Mouse (Mus musculus): ENCODE data around the gene Aip. TPM values are rescaled to one million over a fixed set of nuclear protein-coding genes. Genes with fewer than 3 reads are reported as not detected.

Aip gene
- polyA plus RNA-seq, 1 experiment from 2014 or later = 47.0 TPM

DNA sequence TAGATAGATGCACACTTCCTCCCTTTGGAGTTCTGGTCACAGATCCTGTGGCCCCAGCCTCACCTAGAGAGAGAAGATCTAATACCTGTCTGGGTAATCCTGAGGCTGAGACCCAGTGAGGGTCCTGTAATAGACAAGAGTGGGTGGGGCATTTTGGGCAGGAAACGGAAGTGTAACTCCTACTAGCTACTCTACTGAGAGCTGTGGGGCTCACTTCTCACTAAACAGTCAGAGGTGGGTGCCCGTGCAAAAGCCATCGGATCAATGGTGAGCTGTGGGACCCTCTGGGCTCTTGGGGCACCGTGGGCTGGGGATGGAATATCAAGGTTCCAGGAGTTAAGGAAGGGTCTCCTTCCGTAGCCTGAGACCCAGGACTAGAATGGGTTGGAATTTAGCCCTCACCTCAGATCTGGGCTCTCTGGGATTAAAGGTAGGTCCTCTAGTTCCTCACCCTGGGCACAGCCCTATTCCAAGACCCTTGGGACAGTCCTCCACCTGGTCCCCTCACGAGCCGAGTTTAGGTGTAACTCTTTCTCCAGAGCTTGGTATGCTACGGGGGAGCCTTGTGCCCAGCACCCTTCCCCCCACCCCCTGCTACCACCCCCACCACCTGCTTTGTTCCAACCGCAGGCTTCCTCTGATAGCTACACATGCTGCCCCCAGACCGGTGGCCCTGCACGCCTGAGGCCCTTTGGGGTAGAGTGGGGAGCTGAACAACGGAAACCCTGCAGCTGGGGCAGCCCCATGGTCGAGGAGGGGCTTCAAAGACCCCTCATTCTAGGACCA is 29.0 kb upstream of the Aip start:
- Histone ChIP-seq H3K27me3 (ENCODE audit: control insufficient read depth, insufficient read depth, low read length) (no peaks in the 10 kb centered on the region), H3K4me2 (replicated peaks; ENCODE audit: low read depth) (no peak overlapping the region), H3K9me3 (ENCODE audit: control insufficient read depth, low read length) (no peaks in the 10 kb centered on the region), H3K36me3 (ENCODE audit: control insufficient read depth, insufficient read depth, low read length) (peaks cover 32% of the 10 kb centered on the region), H3K9ac (ENCODE audit: low read length) (no peak overlapping the region), H3K27ac (replicated peaks) (no peak overlapping the region), H3K4me1 (replicated peaks; ENCODE audit: control insufficient read depth, insufficient read depth) (no peaks in the 10 kb centered on the region), H3K4me3 (ENCODE audit: low read depth, low read length) (no peak overlapping the region)
- TF ChIP-seq CTCF (IDR thresholded peaks at IDR 0.05; ENCODE audit: low read depth) (no peak), EP300 (optimal IDR thresholded peaks at IDR 0.05) (no peak)
- DNase-seq (ENCODE audit: low spot score) (no peak), ATAC-seq (ENCODE audit: low FRiP score, low TSS enrichment) (no peak)
- whole genome bisulfite sequencing = 73% methylated on average over 13 of the region's 13 CpGs

DNA sequence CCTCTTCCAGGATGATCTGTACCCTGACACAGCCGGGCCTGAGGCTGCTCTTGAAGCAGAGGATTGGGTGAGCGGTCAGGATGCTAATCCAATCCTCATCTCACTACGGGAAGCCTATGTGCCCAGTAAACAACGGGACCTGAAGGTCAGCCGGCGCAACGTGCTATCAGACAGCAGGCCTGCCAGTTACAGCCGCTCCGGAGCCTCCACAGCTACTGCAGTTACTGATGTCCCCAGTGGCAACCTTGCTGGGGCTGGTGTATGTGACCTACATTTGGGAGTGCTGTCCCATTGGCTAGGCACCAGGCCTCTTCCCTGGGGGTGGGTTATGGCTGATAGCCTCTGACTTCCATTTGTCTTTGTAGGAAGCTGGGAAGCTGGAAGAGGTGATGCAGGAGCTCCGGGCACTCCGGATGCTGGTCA is 27.6 kb upstream of the Aip start, which contains the start of gene Ptprcap:
Ptprcap (plus strand) TSS at position 373 of the 423 bp plus-strand sequence.
- no peak for TF ChIP-seq CTCF (IDR thresholded peaks at IDR 0.05; ENCODE audit: low read depth)
- no peak for TF ChIP-seq EP300 (optimal IDR thresholded peaks at IDR 0.05)
- peaks cover 21% of the 10 kb centered on the region; the same call in 1 of the 2 replicates for H3K36me3 ChIP-seq (ENCODE audit: control insufficient read depth, insufficient read depth, low read length)
- H3K27ac ChIP-seq (replicated peaks) = no peak within 1 kb of the TSS; the same call in 1 of the 2 replicates
- ATAC-seq (ENCODE audit: low FRiP score, low TSS enrichment) = no peak
- no peaks in the 10 kb centered on the region for H3K9me3 ChIP-seq (ENCODE audit: control insufficient read depth, low read length)
- no peaks in the 10 kb centered on the region for H3K4me1 ChIP-seq (replicated peaks; ENCODE audit: control insufficient read depth, insufficient read depth)
- H3K27me3 ChIP-seq (ENCODE audit: control insufficient read depth, insufficient read depth, low read length) = no peaks in the 10 kb centered on the region
- 70% methylated on average over 11 of the region's 11 CpGs for WGBS
- no peak for DNase-seq (ENCODE audit: low spot score)
- H3K4me3 ChIP-seq (ENCODE audit: low read depth, low read length) = no peak within 1 kb of the TSS
- H3K9ac ChIP-seq (ENCODE audit: low read length) = no peak within 1 kb of the TSS
- no peak within 1 kb of the TSS for H3K4me2 ChIP-seq (replicated peaks; ENCODE audit: low read depth)

DNA sequence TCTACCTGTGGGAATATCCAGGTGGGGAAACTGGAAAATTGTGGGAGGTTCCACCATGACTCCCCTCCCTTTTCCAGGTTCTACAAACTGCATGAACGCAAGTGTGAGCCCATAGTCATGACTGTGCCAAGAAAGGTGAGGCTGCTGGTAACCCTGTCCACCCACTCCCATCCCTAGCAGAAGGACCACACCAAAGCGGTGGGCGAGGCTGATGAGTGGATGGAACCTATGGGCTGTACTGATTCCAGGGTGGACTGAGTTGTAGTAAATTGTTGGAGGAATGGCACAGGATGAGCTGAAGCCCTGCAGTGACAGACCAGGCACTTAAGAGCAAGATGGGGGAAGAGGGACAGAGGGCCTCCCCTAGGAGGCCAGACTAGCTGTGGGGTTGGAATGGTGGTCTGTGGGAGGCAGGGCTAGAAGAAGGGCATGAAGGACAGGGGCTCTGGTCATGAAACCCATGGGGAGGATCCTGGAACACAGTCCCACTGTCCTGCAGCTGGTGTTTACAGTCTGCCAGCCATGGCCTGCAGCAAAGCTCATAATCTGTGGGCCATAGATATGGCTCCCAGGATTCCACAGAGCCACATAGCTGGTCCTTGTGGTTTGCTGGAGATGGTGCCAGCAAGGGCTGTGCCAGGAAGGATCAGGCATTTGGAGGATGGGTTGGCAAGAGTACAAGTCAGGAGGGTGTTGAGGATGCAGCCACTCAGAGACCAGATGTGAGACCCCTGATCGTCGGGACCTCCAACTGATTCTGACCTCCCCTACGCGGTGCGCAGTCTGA is 27.0 kb upstream of the Aip start:
- H3K4me1 ChIP-seq (replicated peaks; ENCODE audit: control insufficient read depth, insufficient read depth) = no peaks in the 10 kb centered on the region
- peaks cover 17% of the 10 kb centered on the region; the same call in 1 of the 2 replicates for H3K36me3 ChIP-seq (ENCODE audit: control insufficient read depth, insufficient read depth, low read length)
- H3K27me3 ChIP-seq (ENCODE audit: control insufficient read depth, insufficient read depth, low read length) = no peaks in the 10 kb centered on the region
- H3K9ac ChIP-seq (ENCODE audit: low read length) = no peak overlapping the region
- H3K9me3 ChIP-seq (ENCODE audit: control insufficient read depth, low read length) = no peaks in the 10 kb centered on the region
- DNase-seq (ENCODE audit: low spot score) = no peak
- no peak overlapping the region for H3K4me3 ChIP-seq (ENCODE audit: low read depth, low read length)
- 85% methylated on average over 8 of the region's 8 CpGs for WGBS
- no peak for TF ChIP-seq EP300 (optimal IDR thresholded peaks at IDR 0.05)
- TF ChIP-seq CTCF (IDR thresholded peaks at IDR 0.05; ENCODE audit: low read depth) = no peak
- no peak overlapping the region for H3K4me2 ChIP-seq (replicated peaks; ENCODE audit: low read depth)
- no peak for ATAC-seq (ENCODE audit: low FRiP score, low TSS enrichment)
- no peak overlapping the region; the same call in 1 of the 2 replicates for H3K27ac ChIP-seq (replicated peaks)

DNA sequence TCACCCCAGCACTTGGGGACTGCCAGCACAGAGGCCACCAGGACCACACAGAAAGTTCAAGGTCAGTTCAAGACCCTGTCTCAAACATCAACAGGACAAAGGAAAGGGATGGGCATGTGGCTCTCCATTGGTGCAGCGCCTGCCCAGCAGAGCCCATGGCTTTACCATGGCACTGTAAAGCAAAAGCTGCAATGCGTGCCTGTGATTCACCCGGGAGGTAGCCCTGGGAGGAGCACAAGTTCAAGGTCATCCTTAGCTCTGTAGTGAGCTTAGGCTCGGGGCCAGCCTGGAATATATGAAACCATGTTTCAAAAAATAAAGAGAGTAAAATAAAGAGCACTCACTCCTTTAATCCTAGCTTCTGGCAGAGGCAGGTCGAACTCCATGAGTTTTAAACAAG is 26.2 kb upstream of the Aip start:
- no peak for TF ChIP-seq CTCF (IDR thresholded peaks at IDR 0.05; ENCODE audit: low read depth)
- no peak for TF ChIP-seq EP300 (optimal IDR thresholded peaks at IDR 0.05)
- ATAC-seq (ENCODE audit: low FRiP score, low TSS enrichment) (no peak), DNase-seq (ENCODE audit: low spot score) (no peak)
- H3K36me3 ChIP-seq (ENCODE audit: control insufficient read depth, insufficient read depth, low read length) = peaks cover 14% of the 10 kb centered on the region; the same call in 1 of the 2 replicates
- no peaks in the 10 kb centered on the region for H3K9me3 ChIP-seq (ENCODE audit: control insufficient read depth, low read length)
- no peaks in the 10 kb centered on the region for H3K27me3 ChIP-seq (ENCODE audit: control insufficient read depth, insufficient read depth, low read length)
- H3K27ac ChIP-seq (replicated peaks) = no peak overlapping the region
- no peaks in the 10 kb centered on the region for H3K4me1 ChIP-seq (replicated peaks; ENCODE audit: control insufficient read depth, insufficient read depth)
- H3K4me2 ChIP-seq (replicated peaks; ENCODE audit: low read depth) = no peak overlapping the region
- 85% methylated on average over 5 of the region's 5 CpGs for WGBS
- H3K4me3 ChIP-seq (ENCODE audit: low read depth, low read length) = no peak overlapping the region
- H3K9ac ChIP-seq (ENCODE audit: low read length) = no peak overlapping the region

DNA sequence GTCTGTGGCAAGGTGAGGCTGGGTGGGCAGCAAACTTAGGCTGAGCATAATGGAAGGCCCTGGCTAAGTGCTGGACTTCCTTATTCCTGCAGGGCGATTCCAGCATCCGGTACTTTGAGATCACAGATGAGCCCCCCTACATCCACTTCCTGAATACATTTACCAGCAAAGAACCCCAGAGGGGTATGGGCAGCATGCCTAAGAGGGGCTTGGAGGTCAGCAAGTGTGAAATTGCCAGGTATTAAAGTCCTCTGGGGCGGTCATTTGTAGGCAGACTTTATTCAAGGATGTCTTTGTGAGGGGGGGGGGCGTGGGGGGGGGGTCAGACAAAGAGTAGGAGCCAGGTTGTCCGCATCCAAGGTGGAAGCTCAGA is 25.8 kb upstream of the Aip start:
- H3K4me1 ChIP-seq (replicated peaks; ENCODE audit: control insufficient read depth, insufficient read depth) = no peaks in the 10 kb centered on the region
- no peaks in the 10 kb centered on the region for H3K9me3 ChIP-seq (ENCODE audit: control insufficient read depth, low read length)
- TF ChIP-seq CTCF (IDR thresholded peaks at IDR 0.05; ENCODE audit: low read depth) (no peak), EP300 (optimal IDR thresholded peaks at IDR 0.05) (no peak)
- H3K36me3 ChIP-seq (ENCODE audit: control insufficient read depth, insufficient read depth, low read length) = peaks cover 14% of the 10 kb centered on the region; the same call in 1 of the 2 replicates
- WGBS = 74% methylated on average over 5 of the region's 5 CpGs
- no peak for ATAC-seq (ENCODE audit: low FRiP score, low TSS enrichment)
- DNase-seq (ENCODE audit: low spot score) = no peak
- H3K27me3 ChIP-seq (ENCODE audit: control insufficient read depth, insufficient read depth, low read length) = no peaks in the 10 kb centered on the region
- no peak overlapping the region for H3K4me2 ChIP-seq (replicated peaks; ENCODE audit: low read depth)
- H3K9ac ChIP-seq (ENCODE audit: low read length) = no peak overlapping the region
- no peak overlapping the region for H3K4me3 ChIP-seq (ENCODE audit: low read depth, low read length)
- H3K27ac ChIP-seq (replicated peaks) = no peak overlapping the region

Data from stomach, postnatal 0 days (tissue).